Mouse (Mus musculus) G1E (cell line): Measurements from ENCODE around the gene Sap30l. TPM values are rescaled to one million over a fixed set of nuclear protein-coding genes. Genes with fewer than 3 reads are reported as not detected.

Source experiments
- ATAC-seq: 2 replicates; pipeline ENCODE4 v1.8.0; 2016; ENCODE audit warnings: mild to moderate bottlenecking; ENCODE audit not compliant: insufficient number of reproducible peaks, poor library complexity, low FRiP score, severe bottlenecking; ENCODE audit errors: extremely low read depth
- DNase-seq: peaks from one replicate; pipeline ENCODE4 v3.0.0; 2012; ENCODE audit warnings: low spot score
- H3K27me3 ChIP-seq: 2 replicates; pipeline ENCODE4 v1.6.1; 2012; ENCODE audit warnings: mild to moderate bottlenecking, low read length, inconsistent platforms; ENCODE audit not compliant: insufficient read depth
- H3K36me3 ChIP-seq: replicated peaks from 2 replicates; pipeline ENCODE3; 2012; ENCODE audit warnings: mild to moderate bottlenecking, inconsistent platforms
- H3K4me1 ChIP-seq: 2 replicates; pipeline ENCODE4 v1.6.1; 2012; ENCODE audit warnings: low read depth, low read length, inconsistent platforms, mixed read lengths; ENCODE audit not compliant: insufficient read depth
- H3K4me3 ChIP-seq: 2 replicates; pipeline ENCODE4 v1.5.1; 2012; ENCODE audit warnings: low read depth, mild to moderate bottlenecking, inconsistent platforms, low read length, moderate library complexity, mixed read lengths
- H3K9me3 ChIP-seq: replicated peaks from 2 replicates; pipeline ENCODE4 v1.6.1; 2012; ENCODE audit warnings: inconsistent platforms
- CTCF ChIP-seq: IDR thresholded peaks from 2 replicates; pipeline ENCODE4 v1.5.1; 2012; ENCODE audit warnings: low read depth, low read length, inconsistent platforms, mixed read lengths
- GATA1 ChIP-seq: IDR thresholded peaks from 2 replicates; pipeline ENCODE4 v1.6.1; 2012; ENCODE audit warnings: borderline replicate concordance, low read length, inconsistent platforms, mixed read lengths
- GATA2 ChIP-seq: IDR thresholded peaks from 2 replicates; pipeline ENCODE4 v1.6.1; 2012; ENCODE audit warnings: low read depth, low read length, inconsistent platforms, borderline replicate concordance
- POLR2AphosphoS5 ChIP-seq: IDR thresholded peaks from 2 replicates; pipeline ENCODE4 v1.6.1; 2012; ENCODE audit warnings: low read depth, low read length, inconsistent platforms; ENCODE audit not compliant: insufficient replicate concordance
- TAL1 ChIP-seq: conservative IDR thresholded peaks from 2 replicates; pipeline ENCODE4 v1.6.1; 2012; ENCODE audit warnings: low read depth, low read length, inconsistent platforms, mixed read lengths
- polyA plus RNA-seq: library from polyadenylated mRNA; stranded (reverse); fragments of >175 nt; gene quantifications from 2 replicates; pipeline ENCODE4 v1.2.3, GENCODE M21; 2012
- total RNA-seq, 2 experiments: library from RNA; stranded (forward) in 1 of 2; stranded (reverse) in 1 of 2; fragments of 200-1000 nt in 1 of 2; fragments of >200 nt in 1 of 2; fragmentation: Nextera tagmentation in 1 of 2; gene quantifications; 2 replicates each; pipeline ENCODE4 v1.2.3; 2014 to 2017

Sap30l gene
- total and polyA plus RNA-seq, 3 experiments: 7.1 to 57.0 (median 43.4) TPM

- no peaks in the 10 kb centered on the region for H3K36me3 ChIP-seq
- no peaks in the 10 kb centered on the region; the same call in 1 of the 2 replicates for H3K4me1 ChIP-seq
- no peak for TF ChIP-seq GATA1
- TF ChIP-seq GATA2: no peak
- no peak for TF ChIP-seq POLR2AphosphoS5
- no peak for TF ChIP-seq CTCF
- no peak for TF ChIP-seq TAL1
- no peak for DNase-seq
- H3K4me3 ChIP-seq: no peak overlapping the region
- peaks cover 59% of the 10 kb centered on the region for H3K27me3 ChIP-seq
- ATAC-seq: no peak
- H3K9me3 ChIP-seq: no peaks in the 10 kb centered on the region
Observed at GRCm38 (mm10) chr11:57828955-57829870, 27.8 kb downstream of the Sap30l start.

DNA sequence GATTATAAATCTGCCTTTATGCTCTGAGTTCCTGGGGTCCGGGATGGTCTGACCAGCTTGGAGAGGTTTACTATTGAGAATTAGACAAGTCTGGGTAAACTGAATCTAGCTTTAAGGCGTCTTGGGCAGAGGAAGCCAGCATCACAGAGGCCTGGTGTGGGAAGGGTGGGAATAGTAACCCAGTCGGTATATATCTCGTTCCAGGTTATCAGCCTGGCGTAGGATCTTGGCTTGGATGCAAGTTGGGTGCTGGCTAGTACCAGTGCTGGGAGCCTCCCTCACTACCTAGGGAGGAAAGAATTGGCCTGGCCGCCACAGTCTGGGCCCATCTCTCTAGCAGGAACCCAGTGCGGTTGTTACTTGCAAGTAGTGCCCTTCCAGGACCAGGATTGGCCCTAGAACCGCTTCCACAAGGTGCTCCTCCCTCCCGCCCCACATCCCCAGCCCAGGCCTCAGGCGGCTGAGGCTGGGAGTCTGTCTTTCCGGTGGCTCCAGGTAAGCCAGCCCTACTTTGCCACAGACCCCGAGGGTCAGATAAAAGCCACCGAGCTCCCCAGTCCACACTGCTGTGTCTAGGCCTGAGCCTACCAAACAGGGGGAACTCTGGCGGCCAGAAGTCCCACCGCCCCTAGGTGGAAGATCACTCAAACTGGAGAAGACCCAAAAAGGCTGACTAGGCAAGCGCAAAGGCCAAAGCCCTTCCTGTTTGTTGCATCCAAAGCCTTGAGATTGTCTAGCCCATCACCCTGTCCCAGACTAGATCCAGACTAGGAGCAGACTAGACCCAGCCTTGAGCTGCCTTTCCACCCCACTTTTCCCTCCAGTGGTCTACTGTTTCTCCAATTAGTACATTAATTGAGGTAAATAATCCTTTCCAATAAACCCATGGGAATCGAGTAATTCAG, 28.7 kb downstream of the Sap30l start:
- Histone ChIP-seq H3K4me3 (no peak overlapping the region), H3K36me3 (no peaks in the 10 kb centered on the region), H3K27me3 (peaks cover 59% of the 10 kb centered on the region), H3K4me1 (no peaks in the 10 kb centered on the region; the same call in 1 of the 2 replicates), H3K9me3 (no peaks in the 10 kb centered on the region)
- DNase-seq (no peak), ATAC-seq (no peak)
- no peak for TF ChIP-seq TAL1
- TF ChIP-seq GATA2: no peak
- TF ChIP-seq CTCF: no peak
- TF ChIP-seq POLR2AphosphoS5: no peak
- TF ChIP-seq GATA1: no peak

GRCm38 (mm10) chr11:57831281-57831781, 29.9 kb downstream of the Sap30l start:
- Histone ChIP-seq H3K27me3 (peaks cover 64% of the 10 kb centered on the region), H3K9me3 (no peaks in the 10 kb centered on the region), H3K4me3 (no peak overlapping the region), H3K4me1 (no peaks in the 10 kb centered on the region; the same call in 1 of the 2 replicates), H3K36me3 (no peaks in the 10 kb centered on the region)
- TF ChIP-seq GATA1: no peak
- no peak for TF ChIP-seq GATA2
- TF ChIP-seq TAL1: no peak
- ATAC-seq (no peak), DNase-seq (no peak)

DNA sequence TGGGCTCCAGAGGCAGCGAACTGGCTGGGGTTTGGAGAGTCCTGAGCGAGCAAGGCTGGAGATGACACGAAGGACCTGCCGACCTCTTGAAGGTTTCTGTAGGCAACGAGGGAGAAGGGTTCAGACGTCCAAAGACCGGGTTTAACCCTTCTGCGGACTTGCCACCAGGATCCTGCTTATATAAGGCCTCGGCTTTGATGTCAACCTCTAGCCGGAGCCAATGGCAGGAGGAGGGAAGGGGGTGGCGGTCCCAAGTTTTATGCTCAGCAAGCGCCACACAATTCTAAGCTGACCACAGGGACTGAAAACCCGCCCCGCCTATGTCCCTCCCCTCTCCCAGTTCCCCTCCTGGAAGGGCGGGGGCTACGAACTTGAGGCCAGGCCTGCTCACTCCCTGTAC, 30.4 kb downstream of the Sap30l start:
- ATAC-seq (no peak), DNase-seq (no peak)
- TF ChIP-seq POLR2AphosphoS5 (no peak), TAL1 (no peak), GATA1 (no peak), GATA2 (no peak), CTCF (no peak)

GRCm38 (mm10) chr11:57832552-57833201, 31.2 kb downstream of the Sap30l start, which contains the start of gene Hand1:
TSS of gene Hand1 (minus strand) at chr11:57832818.
- TF ChIP-seq POLR2AphosphoS5 (no peak), CTCF (no peak), TAL1 (no peak), GATA2 (no peak), GATA1 (no peak)
- Histone ChIP-seq H3K36me3 (no peaks in the 10 kb centered on the region), H3K4me3 (no peak within 1 kb of the TSS), H3K27me3 (peaks cover 60% of the 10 kb centered on the region), H3K4me1 (no peaks in the 10 kb centered on the region; the same call in 1 of the 2 replicates), H3K9me3 (no peaks in the 10 kb centered on the region)
- no peak for DNase-seq
- no peak for ATAC-seq

More for the DNA sequence above, 30.4 kb downstream of the Sap30l start:
- H3K27me3 ChIP-seq: peaks cover 65% of the 10 kb centered on the region
- H3K4me1 ChIP-seq: no peaks in the 10 kb centered on the region; the same call in 1 of the 2 replicates
- no peaks in the 10 kb centered on the region for H3K9me3 ChIP-seq
- no peak overlapping the region for H3K4me3 ChIP-seq
- H3K36me3 ChIP-seq: no peaks in the 10 kb centered on the region
